Mouse (Mus musculus) C2C12 (cell line): ENCODE results near the gene Srxn1.

Experiments used
- CEBPB ChIP-seq: IDR thresholded peaks from one replicate; pipeline ENCODE4 v1.6.1; 2011; ENCODE audit warnings: low read depth, mild to moderate bottlenecking, control low read depth, moderate library complexity
- CTCF ChIP-seq: IDR thresholded peaks from one replicate; pipeline ENCODE4 v1.5.1; 2011; ENCODE audit not compliant: control insufficient read depth, insufficient read depth, insufficient read length
- FOSL1 ChIP-seq: IDR thresholded peaks from one replicate; pipeline ENCODE4 v1.8.0; 2011; ENCODE audit warnings: mild to moderate bottlenecking, low read length; ENCODE audit not compliant: poor library complexity, insufficient read depth, severe bottlenecking

DNA sequence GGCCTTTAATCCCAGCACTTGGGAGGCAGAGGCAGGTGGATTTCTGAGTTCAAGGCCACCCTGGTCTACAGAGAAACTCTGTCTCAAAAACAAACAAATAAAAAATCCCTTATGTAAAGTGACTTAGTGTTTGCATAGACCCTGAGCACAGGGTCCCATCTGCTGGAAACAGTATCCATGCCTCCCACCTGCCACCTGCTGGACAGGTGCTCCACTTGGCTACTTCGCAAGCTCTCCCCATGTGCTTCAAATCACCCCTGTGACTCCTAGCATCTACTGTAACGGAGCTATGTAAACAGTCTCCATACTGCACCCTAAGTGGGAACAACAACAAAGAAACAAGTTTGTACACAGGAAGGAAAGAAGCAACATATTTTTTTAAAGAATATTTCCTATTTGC, 23.3 kb downstream of the Srxn1 start:
- no peak for TF ChIP-seq CTCF
- no peak for TF ChIP-seq FOSL1
- no peak for TF ChIP-seq CEBPB
